Mouse (Mus musculus) forebrain, postnatal 0 days (tissue): ENCODE results near the gene Cdkn2b. TPM values are rescaled to one million over a fixed set of nuclear protein-coding genes. Genes with fewer than 3 reads are reported as not detected.

Source experiments
- ATAC-seq: fragments of 200-750 bp; cut with Nextera tagmentation; 2 replicates; pipeline ENCODE4 v1.8.0; 2017; ENCODE audit warnings: mild to moderate bottlenecking, moderate library complexity
- DNase-seq: peaks from one replicate; pipeline ENCODE4 v3.0.0-alpha.2; 2015
- H3K27ac ChIP-seq: fragments of 300-500 bp; sonication (generic); 2 replicates; pipeline ENCODE4 v1.5.1; 2014; ENCODE audit warnings: low read depth, mild to moderate bottlenecking, antibody characterized with exemption, low read length, moderate library complexity, mixed read lengths
- H3K27me3 ChIP-seq: fragments of 300-500 bp; sonication (generic); 2 replicates; pipeline ENCODE4 v1.6.1; 2014; ENCODE audit warnings: mild to moderate bottlenecking, low read length, mixed read lengths; ENCODE audit not compliant: insufficient read depth
- H3K36me3 ChIP-seq: fragments of 300-500 bp; sonication (generic); 2 replicates; pipeline ENCODE4 v1.6.1; 2014; ENCODE audit warnings: mild to moderate bottlenecking, moderate library complexity; ENCODE audit not compliant: insufficient read depth
- H3K4me1 ChIP-seq: fragments of 300-500 bp; sonication (generic); 2 replicates; pipeline ENCODE4 v1.6.1; 2014; ENCODE audit warnings: antibody characterized with exemption; ENCODE audit not compliant: insufficient read depth
- H3K4me2 ChIP-seq: fragments of 300-500 bp; sonication (generic); 2 replicates; pipeline ENCODE4 v1.6.1; 2014; ENCODE audit warnings: low read depth, mild to moderate bottlenecking, moderate library complexity
- H3K4me3 ChIP-seq: fragments of 300-500 bp; sonication (generic); 2 replicates; pipeline ENCODE4 v1.5.1; 2014; ENCODE audit warnings: low read depth, low read length, mixed read lengths
- H3K9ac ChIP-seq: fragments of 300-500 bp; sonication (generic); 2 replicates; pipeline ENCODE4 v1.6.1; 2014; ENCODE audit warnings: mild to moderate bottlenecking
- H3K9me3 ChIP-seq: fragments of 300-500 bp; sonication (generic); 2 replicates; pipeline ENCODE4 v1.6.1; 2016; ENCODE audit warnings: low read length
- CTCF ChIP-seq: sonication (generic); IDR thresholded peaks from 2 replicates; pipeline ENCODE4 v1.5.1; 2016; ENCODE audit warnings: antibody characterized with exemption, control low read depth, low read depth
- WGBS: fragments of 180-500 bp; shearing (Covaris S2); extraction: QIAGEN DNeasy Blood & Tissue Kit; methylation state at CpG from one replicate; pipeline ENCODE4 v1.1.7; 2014; 5-methylcytosine and 5-hydroxymethylcytosine counted together
- polyA plus RNA-seq: library from polyadenylated mRNA; unstranded; fragments of >200 nt; fragmentation: Nextera tagmentation; extraction: Ambion mirVana; gene quantifications from 2 replicates; pipeline ENCODE4 v1.2.1, GENCODE M21; 2015
- total RNA-seq: library from RNA; depleted of rRNA; stranded (reverse); fragments of >200 nt; gene quantifications from 2 replicates; pipeline ENCODE4 v1.2.3, GENCODE M21; 2014; rRNA removed

The Cdkn2b gene
- total and polyA plus RNA-seq, 2 experiments from 2014 or later = 1.5 to 2.0 TPM

- no peak overlapping the region for H3K4me2 ChIP-seq
- no peaks in the 10 kb centered on the region for H3K4me1 ChIP-seq
- no peaks in the 10 kb centered on the region for H3K9me3 ChIP-seq
- no peak overlapping the region for H3K27ac ChIP-seq
- DNase-seq = peak; percentile 57
- H3K4me3 ChIP-seq = no peak overlapping the region
- TF ChIP-seq CTCF = no peak
- no peaks in the 10 kb centered on the region for H3K36me3 ChIP-seq
- peaks cover 75% of the 10 kb centered on the region for H3K27me3 ChIP-seq
- H3K9ac ChIP-seq = no peak overlapping the region
- no peak for ATAC-seq
- 1% methylated on average over 20 of the region's 20 CpGs for WGBS
Measured at GRCm38 (mm10) chr4:89272961-89273540, 37.8 kb downstream of the Cdkn2b start.

GRCm38 (mm10) chr4:89272101-89272718, 38.6 kb downstream of the Cdkn2b start:
- H3K4me3 ChIP-seq = no peak overlapping the region
- H3K4me2 ChIP-seq = no peak overlapping the region
- peaks cover 66% of the 10 kb centered on the region for H3K27me3 ChIP-seq
- no peaks in the 10 kb centered on the region for H3K9me3 ChIP-seq
- H3K4me1 ChIP-seq = no peaks in the 10 kb centered on the region
- no peak overlapping the region for H3K27ac ChIP-seq
- DNase-seq = no peak
- no peak overlapping the region for H3K9ac ChIP-seq
- TF ChIP-seq CTCF = no peak
- 5% methylated on average over 18 of the region's 18 CpGs for WGBS
- no peaks in the 10 kb centered on the region for H3K36me3 ChIP-seq
- ATAC-seq = no peak

GRCm38 (mm10) chr4:89257768-89258167, 53.1 kb downstream of the Cdkn2b start:
- 56% methylated on average over 1 of the region's 1 CpGs for WGBS

More at GRCm38 (mm10) chr4:89257768-89258167, 53.1 kb downstream of the Cdkn2b start:
- DNase-seq (no peak), ATAC-seq (no peak)
- Histone ChIP-seq H3K27me3 (no peaks in the 10 kb centered on the region), H3K9me3 (no peaks in the 10 kb centered on the region), H3K9ac (no peak overlapping the region), H3K4me3 (no peak overlapping the region), H3K4me2 (no peak overlapping the region), H3K4me1 (no peaks in the 10 kb centered on the region), H3K36me3 (no peaks in the 10 kb centered on the region), H3K27ac (no peak overlapping the region)
- no peak for TF ChIP-seq CTCF

Other genes starting within 250 kb of the Cdkn2b start
- 8.1 and 10.9 TPM in 2 replicates for gene Mtap, start 173.9 kb downstream of the Cdkn2b start, total RNA-seq
- gene Mtap, start 173.9 kb downstream of the Cdkn2b start, polyA plus RNA-seq = 17.0 and 18.0 TPM in 2 replicates
- not detected in 2 replicates for gene Cdkn2a, start 16.4 kb downstream of the Cdkn2b start, total RNA-seq
- gene Cdkn2a, start 16.4 kb downstream of the Cdkn2b start, polyA plus RNA-seq = not detected in 2 replicates